Mouse (Mus musculus) 3134 (cell line): Measurements from ENCODE around the gene Grid1.

Experiments used
- DNase-seq: peaks from one replicate; pipeline ENCODE4 v3.0.0-alpha.2; 2011; ENCODE audit warnings: low spot score; ENCODE audit not compliant: insufficient read length; ENCODE audit errors: extremely low read depth

The Grid1 gene

DNA sequence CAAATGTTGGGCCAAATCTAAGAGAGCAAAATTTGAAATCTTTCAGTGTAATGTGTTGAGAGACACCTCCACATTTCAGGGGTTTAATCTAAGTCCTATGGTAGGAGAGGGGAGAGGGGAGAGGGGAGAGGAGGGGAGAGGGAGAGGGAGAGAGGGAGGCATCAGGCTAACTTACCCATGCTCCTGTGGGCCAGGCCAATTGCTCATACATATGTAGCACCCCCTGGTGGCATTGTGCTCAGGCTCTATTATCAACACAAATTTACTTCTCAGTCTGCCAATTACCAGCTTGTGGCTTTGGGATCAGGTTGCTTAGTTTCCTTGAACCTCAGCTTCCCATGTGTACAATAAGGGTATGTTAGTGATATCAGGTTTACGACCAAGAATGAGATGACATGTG, 291.0 kb downstream of the Grid1 start:
- DNase-seq, result no peak

DNA sequence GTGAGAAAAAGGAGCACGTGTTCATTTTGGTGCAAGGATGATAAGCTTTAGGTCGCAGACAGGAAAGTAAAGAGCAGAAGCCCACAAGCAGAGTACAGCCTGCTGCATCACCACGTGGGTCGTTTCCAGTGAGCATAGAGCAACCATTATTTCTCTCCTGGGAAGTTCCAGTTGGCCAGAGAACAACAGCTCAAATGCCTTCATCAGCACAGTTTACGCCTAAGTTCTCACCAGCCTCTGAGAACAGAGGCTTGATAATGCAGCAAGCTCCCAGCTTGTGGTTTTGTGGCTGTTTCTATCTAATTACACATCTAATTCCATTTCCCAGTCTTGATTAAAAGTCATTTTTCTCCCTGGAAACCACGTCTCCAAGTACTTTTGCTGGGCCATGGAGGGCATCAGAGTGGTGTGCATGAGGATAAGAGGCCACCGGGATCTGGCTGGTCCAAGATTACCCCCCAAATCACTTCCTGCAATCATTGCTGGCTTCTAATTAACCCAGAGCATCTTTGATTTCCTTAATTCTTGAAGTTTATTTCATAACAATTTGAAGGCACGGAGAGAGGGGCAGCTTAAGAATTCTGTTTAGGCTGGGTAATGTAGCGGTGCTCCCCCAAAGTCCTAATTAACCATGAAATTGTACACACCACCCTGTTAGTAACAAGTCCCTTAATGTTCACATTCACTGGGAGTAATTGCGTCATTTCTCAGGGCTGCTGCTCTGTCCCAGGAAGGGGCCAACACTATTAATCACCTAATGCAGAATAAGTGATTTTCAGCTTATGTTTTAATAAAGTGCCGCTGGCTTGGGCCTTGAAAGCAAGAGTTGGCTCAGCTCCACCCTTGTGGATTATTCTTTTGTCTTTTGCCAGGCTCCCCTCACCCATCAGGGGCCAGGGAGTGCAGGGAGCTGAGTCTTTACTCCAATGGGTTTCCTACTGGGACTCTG, 292.7 kb downstream of the Grid1 start:
- DNase-seq, result no peak

DNA sequence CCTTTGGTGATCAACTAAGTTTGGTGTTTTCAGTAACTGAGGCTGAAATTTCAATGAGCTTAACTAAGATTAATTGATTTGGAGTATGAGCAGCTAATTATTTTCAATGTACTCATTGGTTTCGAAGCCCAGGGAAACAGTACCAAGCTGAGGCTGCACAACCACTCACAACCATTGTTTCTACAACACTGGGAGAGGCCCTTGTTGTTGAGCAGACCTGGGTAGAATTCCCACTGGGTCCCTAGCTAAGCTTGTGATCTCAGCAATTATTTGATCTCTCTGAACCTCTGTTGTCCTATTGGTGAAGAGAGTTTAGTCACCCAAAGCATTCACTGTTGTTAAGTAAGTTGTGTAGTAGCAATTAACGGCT, 293.4 kb downstream of the Grid1 start:
- no peak for DNase-seq

DNA sequence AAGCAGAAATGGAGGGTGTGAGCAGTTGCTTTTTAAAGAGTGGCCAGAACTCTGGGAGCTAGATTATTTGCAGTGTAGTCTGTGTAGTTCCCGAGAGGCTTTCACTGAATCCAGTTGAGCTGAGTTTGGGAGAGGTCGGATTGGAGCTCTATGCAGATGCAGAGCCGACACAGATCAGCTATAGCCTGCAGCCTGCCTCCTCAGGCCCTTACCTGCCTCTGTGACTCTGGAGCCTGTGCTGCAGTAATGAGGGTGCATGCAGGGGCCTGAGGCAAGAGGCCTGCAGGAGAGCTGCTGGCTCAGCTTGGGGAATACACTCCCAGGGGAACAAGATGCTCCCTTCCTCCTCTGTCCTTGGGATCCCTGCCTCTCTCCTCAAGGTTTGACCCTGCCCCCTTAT, 296.0 kb downstream of the Grid1 start:
- no peak for DNase-seq

DNA sequence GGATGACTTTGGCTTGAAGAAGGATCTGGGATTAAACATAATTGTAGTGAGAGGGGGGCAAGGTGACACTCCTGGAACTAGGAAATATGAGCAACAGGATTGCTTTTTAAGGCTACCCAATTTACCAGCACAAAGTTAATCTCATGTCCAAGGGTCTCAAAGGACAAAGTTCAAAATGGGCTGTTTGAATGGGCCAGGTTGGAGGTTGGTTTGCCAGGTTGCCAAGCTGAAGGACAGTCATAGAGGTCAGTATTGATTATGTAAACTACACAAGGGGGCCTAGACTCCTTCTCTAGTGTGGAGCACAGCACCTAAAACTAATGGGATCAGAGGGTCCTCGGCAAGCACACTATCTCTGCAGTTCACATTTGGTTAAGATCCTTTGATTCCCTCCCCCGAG, 300.2 kb downstream of the Grid1 start:
- no peak for DNase-seq

DNA sequence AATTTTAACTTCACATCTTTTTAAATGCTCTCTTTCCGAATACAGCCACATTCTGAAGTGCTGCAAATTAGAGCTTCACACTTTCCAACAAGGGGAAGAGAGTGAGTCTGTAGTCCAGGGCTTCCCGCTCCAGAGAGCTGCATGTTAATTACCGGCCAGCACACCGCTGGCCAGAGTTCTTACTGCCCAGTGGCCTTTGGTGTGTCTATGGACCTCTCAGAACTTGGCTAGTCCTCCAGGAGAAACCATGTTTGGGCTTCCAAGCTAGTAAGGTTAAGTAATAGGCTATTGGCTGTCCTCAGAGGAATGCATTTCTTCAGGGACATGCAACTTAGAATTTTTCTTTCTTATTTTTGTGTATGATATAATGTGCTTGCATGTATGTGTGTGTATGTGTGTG, 301.0 kb downstream of the Grid1 start:
- no peak for DNase-seq

DNA sequence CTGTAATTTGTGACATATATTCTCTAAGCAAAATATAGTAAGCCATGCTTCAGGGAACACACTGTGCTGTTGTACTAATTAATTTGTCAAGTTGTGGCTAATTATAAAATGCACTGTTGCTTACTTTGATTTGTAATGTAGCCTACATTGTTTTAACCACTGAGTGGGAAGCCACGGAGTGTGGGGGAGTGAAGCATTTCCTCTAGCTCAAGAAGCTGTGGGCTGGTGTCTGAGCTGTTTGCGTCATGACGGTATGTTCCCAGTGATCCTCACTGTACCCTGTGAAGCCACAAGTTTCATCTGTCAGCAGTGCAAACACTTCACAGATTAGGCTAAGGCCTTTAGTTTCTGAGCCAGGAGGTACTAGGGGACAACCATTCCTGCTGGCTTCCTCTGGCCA, 302.2 kb downstream of the Grid1 start:
- DNase-seq, result no peak

DNA sequence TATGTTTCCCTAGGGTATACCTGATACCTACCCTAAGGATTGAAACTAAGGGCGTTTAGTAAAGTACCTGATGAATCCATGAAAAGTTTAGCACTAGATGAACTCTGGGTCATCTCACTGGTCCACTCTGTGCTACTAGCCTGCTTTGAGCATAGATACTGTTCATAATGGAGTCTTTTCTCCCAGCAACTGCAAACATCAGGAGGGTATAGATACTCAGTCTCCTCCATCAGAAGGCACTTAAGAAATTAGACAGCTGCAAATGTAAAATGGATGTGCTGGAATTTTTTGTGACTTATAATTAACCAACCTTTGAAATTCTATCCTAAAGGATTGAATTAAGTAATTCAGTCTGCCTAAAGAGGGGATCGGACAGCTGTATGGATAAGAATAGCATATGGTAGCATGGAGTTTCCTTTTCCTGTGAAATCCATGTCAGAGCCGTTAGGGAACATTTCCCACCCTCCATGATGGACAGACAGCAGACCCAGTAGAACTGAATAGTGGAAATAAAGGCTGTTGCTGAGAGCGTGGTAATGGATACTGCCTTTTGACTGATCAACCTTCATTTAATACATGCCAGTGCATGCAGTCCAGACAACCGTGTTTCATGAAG, 303.5 kb downstream of the Grid1 start:
- DNase-seq, result no peak

DNA sequence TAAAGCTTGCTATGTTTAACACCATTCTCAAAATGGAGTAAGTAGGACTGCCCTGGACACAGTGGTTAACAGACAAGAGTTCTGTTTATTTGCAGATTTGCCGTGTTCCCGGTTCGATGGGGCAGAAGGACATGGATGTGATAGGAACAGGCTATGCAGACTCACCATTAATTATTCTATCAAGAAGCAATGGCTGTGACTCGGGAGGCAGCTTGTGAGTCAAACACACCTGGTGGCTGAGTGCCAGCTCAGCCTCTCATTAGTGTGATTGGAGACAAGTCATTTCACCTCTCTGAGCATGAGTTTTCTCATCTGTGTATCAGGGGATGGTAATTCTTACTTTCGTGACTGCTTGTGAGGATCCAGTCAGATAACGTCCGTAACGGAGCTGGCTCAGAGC, 307.7 kb downstream of the Grid1 start:
- no peak for DNase-seq

DNA sequence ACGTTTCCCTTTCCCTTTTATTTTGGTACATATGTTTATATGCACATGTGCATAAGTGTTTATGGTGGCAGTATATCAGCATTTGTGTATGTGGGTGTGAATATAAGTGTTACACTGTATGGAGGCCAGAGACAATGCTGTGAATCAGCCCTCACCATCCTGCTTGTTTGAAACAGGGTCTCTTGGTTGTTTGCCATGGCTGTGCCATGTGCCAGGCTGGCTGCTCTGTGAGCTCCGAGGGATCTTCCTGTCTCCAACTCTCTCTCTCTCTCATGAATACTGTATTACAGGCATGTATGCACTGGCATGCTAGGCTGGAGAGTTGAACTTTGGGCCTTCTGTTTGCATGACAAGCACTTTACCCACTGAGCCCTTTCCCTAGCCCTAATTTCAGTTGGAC, 315.1 kb downstream of the Grid1 start:
- DNase-seq, result no peak

DNA sequence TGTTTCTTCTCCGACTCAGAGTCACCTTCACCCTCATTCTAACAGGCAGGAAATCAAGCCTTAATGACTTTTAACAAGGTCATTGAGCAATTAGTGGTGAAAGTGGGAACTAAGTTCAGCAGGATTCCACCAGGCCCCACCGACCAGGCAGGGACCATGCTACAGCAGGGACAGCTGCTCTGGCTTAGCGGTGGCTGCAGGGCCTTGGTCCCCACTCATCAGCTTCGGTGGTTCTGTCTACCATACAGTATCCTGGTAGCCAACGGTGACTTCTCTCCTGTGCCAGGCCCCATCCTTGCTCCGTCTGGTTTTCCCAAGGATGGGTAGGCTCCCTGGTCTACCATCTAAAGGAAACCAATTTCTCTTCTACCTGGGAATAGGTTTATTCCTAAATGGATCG, 318.2 kb downstream of the Grid1 start:
- DNase-seq, result no peak

DNA sequence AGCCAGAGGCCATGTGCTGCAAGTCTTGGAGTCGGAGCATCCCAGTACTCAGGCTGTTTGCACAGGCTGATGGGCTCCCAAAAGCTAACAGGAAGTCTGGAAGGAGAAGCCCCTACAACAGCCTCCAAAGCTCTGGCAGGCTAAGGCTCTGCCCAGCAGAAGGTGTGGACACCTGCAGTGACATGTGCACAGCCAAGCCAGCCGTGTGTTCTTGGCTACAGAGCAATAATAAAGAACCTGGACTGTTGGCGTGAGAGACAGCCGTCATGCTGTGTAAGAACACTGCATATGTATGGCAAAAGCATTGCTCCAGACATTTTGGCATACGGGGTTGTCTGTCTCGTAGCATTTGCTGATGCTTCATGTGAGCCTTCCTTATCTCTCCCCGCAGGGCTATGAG, 319.9 kb downstream of the Grid1 start:
- DNase-seq, result no peak

DNA sequence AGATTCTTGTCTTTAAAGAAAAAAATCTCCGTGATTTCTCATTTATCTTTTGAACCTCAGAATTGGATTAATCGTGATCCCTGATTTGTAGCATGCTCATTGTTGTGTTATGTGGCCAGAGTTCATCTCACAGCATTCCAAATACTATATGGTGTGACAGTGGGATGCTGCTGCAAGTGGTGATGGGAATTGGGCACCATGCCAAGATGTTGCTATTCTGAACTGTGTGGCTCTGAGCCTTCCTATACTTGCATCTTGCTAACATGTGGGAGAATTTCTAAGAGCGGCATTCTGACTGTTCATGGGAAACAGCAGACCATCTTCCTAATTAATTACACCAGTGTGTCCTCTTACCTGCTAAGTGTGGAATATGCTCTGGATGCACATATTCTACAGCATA, 332.5 kb downstream of the Grid1 start:
- DNase-seq, result no peak

DNA sequence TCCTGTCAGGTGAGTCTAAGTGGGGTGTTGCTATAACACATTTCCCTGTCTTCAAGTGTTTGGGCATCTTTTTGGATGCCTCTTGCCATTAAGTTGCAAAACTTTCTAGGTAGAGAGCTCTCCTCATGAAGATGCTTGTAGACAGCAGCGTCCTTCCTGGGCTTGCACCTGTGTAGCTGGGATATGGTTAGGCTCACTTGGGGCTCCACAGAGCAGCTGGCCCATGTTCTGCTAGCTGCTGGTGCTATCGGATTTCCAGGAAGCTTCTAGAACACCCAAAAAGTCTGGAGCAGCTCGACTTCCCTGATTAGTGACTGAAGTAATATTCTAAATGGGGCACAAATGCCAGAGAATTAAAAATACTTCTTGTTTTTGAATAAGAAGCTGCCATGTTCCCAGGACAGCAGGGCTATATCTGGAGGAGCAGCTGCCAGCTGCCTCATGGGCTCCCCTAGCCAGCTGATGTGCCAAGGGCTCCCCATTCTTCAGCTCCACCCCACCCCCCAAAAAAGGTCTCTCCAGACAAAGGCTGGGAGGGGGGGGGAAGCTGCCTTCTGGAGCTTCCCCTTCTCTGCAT, 333.9 kb downstream of the Grid1 start:
- DNase-seq, result no peak

DNA sequence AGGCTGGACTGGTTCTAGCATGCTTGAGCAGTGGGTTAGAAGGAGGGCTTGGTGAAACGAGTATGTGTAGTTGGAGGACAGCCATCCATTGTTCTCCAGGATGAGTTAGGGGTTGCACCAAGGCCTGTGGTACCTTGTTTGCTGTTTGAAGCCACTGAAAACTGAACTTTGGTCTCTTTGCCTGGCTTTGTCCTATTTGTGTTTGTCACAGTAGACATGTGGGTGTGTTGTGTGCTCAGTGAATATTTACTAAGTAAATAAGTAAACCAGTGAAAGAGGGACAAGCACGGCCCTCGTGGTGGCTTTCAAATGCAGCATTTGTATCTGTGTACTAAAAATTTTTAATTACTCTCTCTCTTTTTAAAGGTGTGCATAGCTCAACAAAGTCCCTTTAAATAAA, 334.5 kb downstream of the Grid1 start:
- DNase-seq, result no peak

DNA sequence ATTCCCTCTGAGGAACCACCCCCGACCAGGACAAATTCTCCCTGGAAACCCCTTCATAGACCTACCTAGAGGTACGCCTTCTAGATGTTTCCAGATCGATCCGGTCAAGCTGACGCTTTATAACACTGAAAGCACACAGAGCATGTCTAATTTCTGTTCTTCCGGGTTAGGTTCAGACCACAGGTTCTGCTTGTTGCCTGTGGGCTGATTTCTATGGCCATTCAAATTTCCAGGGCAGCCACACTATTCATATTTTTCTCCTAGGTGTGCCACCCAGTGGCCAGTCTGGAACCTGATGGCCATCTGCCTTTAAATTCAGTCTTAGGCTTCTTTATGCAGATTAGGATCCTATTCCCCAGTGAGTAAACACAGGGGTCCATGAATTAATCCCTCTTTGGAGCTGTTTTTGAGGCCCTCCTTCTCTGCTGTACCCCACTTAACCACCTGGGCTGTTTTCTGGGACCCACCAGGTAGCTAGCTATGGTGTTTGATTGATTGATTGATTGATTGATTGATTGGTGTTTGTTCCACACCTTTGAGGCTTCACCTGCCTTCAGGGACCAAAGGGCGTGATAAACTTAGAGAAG, 337.3 kb downstream of the Grid1 start:
- no peak for DNase-seq

DNA sequence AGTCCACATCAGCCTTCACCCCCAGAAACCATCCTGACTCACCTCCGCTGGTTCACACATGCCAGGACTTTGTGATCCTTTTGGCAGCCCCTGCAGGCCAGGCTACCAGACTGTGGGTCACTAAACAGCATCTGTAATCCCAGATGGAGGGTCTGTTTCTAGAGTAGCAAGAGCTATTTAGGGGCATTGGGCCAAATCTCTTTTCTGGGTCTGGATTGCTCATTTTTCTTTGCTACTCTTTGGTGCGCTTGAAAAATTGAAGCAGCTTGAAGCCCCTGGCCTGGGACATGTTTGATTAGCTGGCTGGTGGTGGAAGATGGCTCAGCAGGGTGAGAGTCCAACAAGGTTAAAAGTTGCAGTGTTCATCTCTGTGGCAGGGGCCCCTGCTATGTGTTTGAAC, 339.4 kb downstream of the Grid1 start:
- no peak for DNase-seq

DNA sequence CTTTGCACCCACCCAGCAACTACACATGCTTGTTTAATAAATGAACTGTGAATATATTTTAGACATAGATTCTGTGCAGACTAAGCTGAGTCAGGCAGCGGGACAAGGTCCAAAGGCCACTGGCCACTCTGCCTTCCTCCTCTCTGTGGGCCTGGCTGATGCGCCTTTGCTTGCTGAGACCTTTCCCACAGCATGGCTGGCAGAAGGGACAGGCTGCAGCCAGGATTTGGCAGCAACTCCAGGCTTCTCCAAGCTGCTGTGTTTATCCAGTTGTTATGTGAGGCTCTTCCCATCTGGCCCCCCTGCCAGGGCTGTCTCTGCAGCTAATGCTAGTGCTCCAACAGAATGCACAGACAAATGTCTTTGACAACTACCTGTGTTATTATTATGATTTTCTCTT, 347.5 kb downstream of the Grid1 start:
- DNase-seq, result no peak

DNA sequence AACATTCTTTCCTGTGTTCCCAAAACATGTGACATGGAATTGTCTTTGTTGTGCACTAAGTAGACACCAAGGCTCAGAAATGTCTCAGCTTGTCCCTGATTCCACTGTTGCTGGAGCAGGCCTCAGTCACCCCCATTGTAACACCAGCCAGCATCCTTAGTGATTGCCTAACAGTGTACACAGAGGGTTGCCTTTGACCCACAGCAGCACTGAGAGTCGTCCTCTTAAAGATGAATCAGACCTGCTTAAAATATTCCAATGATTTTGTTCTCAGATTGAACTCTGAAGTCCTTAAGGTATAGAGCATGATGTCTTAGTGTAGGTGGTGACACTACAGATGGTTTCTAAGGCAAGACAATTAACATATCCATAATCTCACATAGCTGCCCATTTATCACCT, 354.0 kb downstream of the Grid1 start:
- DNase-seq, result no peak

DNA sequence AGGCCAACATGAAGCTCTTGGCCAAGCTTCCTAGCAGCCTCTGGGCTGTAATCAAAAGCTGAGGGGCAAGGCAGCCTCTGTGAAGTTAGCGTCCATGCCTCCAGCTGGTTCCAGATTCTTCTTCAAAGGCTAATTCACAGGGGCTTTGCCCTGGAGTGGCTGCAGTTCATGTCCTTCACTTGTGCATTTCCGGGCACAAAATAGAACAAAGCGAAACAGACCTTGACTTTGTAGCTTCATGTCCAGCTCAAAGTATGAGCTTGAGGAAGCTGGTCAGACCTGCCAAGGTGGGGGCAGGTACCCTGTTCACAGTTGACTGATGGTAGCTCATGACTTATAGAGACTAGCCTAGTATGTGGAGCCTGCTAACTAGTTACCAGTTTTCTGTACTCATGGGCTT, 356.1 kb downstream of the Grid1 start:
- no peak for DNase-seq

DNA sequence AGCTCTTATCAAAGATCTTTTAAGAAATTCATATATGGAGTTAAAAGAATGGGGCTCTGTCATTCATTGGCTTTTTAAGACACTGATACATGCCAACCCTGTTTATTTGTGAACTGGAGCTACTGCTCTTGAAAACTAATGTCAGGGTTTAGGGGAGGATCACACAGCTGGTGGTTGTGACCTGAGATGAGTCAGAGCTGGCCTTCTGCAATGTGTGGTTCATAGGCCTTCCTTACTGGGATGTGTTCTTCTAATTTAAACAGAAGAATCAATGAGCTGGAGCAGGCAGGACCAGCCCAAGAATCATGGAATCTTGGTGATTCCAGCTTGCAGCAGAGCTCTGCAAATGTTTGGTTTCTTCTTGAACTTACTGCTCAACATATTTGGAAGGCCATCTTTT, 359.2 kb downstream of the Grid1 start:
- no peak for DNase-seq

DNA sequence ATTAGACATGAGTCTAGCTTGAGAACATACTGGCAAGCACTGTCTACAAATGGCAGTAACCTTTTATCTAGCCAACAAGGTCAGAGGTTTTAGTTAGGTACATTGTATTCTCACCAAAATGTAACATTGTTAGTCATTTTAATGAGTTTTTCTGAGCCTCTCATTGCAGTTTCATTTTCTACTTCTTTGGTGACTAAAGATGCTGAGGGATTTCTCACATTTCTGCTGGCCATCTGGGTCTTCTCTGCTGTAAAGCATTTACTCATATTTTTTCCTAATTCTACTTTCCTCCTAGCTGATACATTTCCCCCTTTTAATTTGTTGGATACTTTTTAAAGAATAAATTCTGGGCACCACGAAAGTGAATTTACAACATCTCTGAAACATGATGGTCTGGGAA, 365.5 kb downstream of the Grid1 start:
- DNase-seq, result no peak
